Mouse (Mus musculus) layer of hippocampus, postnatal 36 days (tissue): ENCODE measurements at regions not wholly inside any gene's neighbourhood (a gene's known extent, or its start where the extent isn't known, plus 50 kb on each side); places are given as distances from the start of the nearest gene placed in this dataset.
A peak's percentile ranks its signal among the peaks of the same experiment; 100 is the strongest.

ENCODE experiments used
- DNase-seq, 2 experiments: peaks; one replicate each; pipeline ENCODE4 v3.0.0; 2022

GRCm38 (mm10) chr5:118815783-118816182 is 255.3 kb downstream of the Med13l start:
- no peak for DNase-seq

GRCm38 (mm10) chr5:118818294-118818693 is 257.8 kb downstream of the Med13l start:
- no peak for DNase-seq

GRCm38 (mm10) chr5:118824791-118825190 is 264.3 kb downstream of the Med13l start:
- DNase-seq: no peak

GRCm38 (mm10) chr5:118829031-118829698 is 268.7 kb downstream of the Med13l start:
- no peak for DNase-seq

- no peak for DNase-seq
These were observed 272.2 kb downstream of the Med13l start for GRCm38 (mm10) chr5:118832701-118833100.

GRCm38 (mm10) chr5:118834129-118834528 is 273.6 kb downstream of the Med13l start:
- no peak for DNase-seq

- DNase-seq: no peak
These were observed 276.5 kb downstream of the Med13l start for GRCm38 (mm10) chr5:118837001-118837400.

- DNase-seq: no peak
These were observed 277.9 kb downstream of the Med13l start for GRCm38 (mm10) chr5:118838421-118838820.

GRCm38 (mm10) chr5:118839916-118840315 is 279.4 kb downstream of the Med13l start:
- no peak for DNase-seq

GRCm38 (mm10) chr5:118841210-118842016 is 280.9 kb downstream of the Med13l start:
- DNase-seq: no peak

- no peak for DNase-seq
These were observed 281.5 kb downstream of the Med13l start for GRCm38 (mm10) chr5:118842017-118842396.

GRCm38 (mm10) chr5:118857001-118857400 is 296.5 kb downstream of the Med13l start:
- DNase-seq: no peak

GRCm38 (mm10) chr5:118861143-118861847 is 300.8 kb downstream of the Med13l start:
- DNase-seq: no peak

- DNase-seq: no peak
These were observed 307.0 kb downstream of the Med13l start for GRCm38 (mm10) chr5:118867511-118867910.

- DNase-seq: peak; percentile 23 to 34
These were observed 308.9 kb downstream of the Med13l start for GRCm38 (mm10) chr5:118869330-118869729.

- no peak for DNase-seq
These were observed 313.4 kb downstream of the Med13l start for GRCm38 (mm10) chr5:118873871-118874270.

GRCm38 (mm10) chr5:118875096-118875637 is 314.7 kb downstream of the Med13l start:
- DNase-seq: no peak

GRCm38 (mm10) chr5:118876586-118877312 is 316.3 kb downstream of the Med13l start:
- DNase-seq: no peak

- no peak for DNase-seq
These were observed 316.8 kb downstream of the Med13l start for GRCm38 (mm10) chr5:118877313-118877669.

- no peak for DNase-seq
These were observed 317.4 kb downstream of the Med13l start for GRCm38 (mm10) chr5:118877831-118878230.

GRCm38 (mm10) chr5:118878722-118879121 is 318.2 kb downstream of the Med13l start:
- DNase-seq: no peak

GRCm38 (mm10) chr5:118879808-118880478 is 319.5 kb downstream of the Med13l start:
- DNase-seq: peak; percentile 60 to 61
